Mouse (Mus musculus) hindbrain, embryonic 13.5 days (tissue): Measurements from ENCODE around the gene Slc1a3. TPM values are rescaled to one million over a fixed set of nuclear protein-coding genes. Genes with fewer than 3 reads are reported as not detected.

Source experiments
- ATAC-seq: fragments of 200-750 bp; cut with Nextera tagmentation; 2 replicates; pipeline ENCODE4 v1.8.0; 2017; ENCODE audit warnings: moderate TSS enrichment; ENCODE audit not compliant: low FRiP score
- H3K27ac ChIP-seq: fragments of 300-500 bp; sonication (generic); 2 replicates; pipeline ENCODE4 v1.5.1; 2015; ENCODE audit warnings: inconsistent platforms, mild to moderate bottlenecking, moderate library complexity
- H3K27me3 ChIP-seq: fragments of 300-500 bp; sonication (generic); 2 replicates; pipeline ENCODE4 v1.6.1; 2015; ENCODE audit warnings: mild to moderate bottlenecking, inconsistent platforms
- H3K36me3 ChIP-seq: fragments of 300-500 bp; sonication (generic); 2 replicates; pipeline ENCODE4 v1.6.1; 2015; ENCODE audit warnings: mild to moderate bottlenecking, inconsistent platforms
- H3K4me1 ChIP-seq: fragments of 300-500 bp; sonication (generic); replicated peaks from 2 replicates; pipeline ENCODE4 v1.6.1; 2015; ENCODE audit warnings: inconsistent platforms
- H3K4me2 ChIP-seq: fragments of 300-500 bp; sonication (generic); 2 replicates; pipeline ENCODE4 v1.6.1; 2015; ENCODE audit warnings: inconsistent platforms, mild to moderate bottlenecking, moderate library complexity
- H3K4me3 ChIP-seq: fragments of 300-500 bp; sonication (generic); 2 replicates; pipeline ENCODE4 v1.5.1; 2015; ENCODE audit warnings: mild to moderate bottlenecking, inconsistent platforms
- H3K9ac ChIP-seq: fragments of 300-500 bp; sonication (generic); 2 replicates; pipeline ENCODE4 v1.6.1; 2015; ENCODE audit warnings: mild to moderate bottlenecking, inconsistent platforms
- H3K9me3 ChIP-seq: fragments of 300-500 bp; sonication (generic); 2 replicates; pipeline ENCODE4 v1.6.1; 2016; ENCODE audit warnings: inconsistent platforms
- WGBS: fragments of 180-500 bp; shearing (Covaris S2); methylation state at CpG from one replicate; pipeline ENCODE4 v1.1.7; 2015; 5-methylcytosine and 5-hydroxymethylcytosine counted together
- polyA plus RNA-seq: library from polyadenylated mRNA; unstranded; fragments of >200 nt; fragmentation: Nextera tagmentation; extraction: Ambion mirVana; gene quantifications from 2 replicates; pipeline ENCODE4 v1.2.1, GENCODE M21; 2015

Gene Slc1a3
- 161 and 176 TPM in 2 replicates for polyA plus RNA-seq

GRCm38 (mm10) chr15:8710146-8711006, at the start of gene Slc1a3:
TSS of gene Slc1a3 (minus strand) at chr15:8710764.
- H3K27ac ChIP-seq: peak within 1 kb of the TSS; percentile 79
- peak within 1 kb of the TSS; percentile 75 for H3K9ac ChIP-seq
- peaks cover 13% of the 10 kb centered on the region for H3K27me3 ChIP-seq
- under 1% methylated on average over 34 of the region's 34 CpGs for WGBS
- no peaks in the 10 kb centered on the region for H3K36me3 ChIP-seq
- H3K9me3 ChIP-seq: no peaks in the 10 kb centered on the region
- H3K4me3 ChIP-seq: peak within 1 kb of the TSS; percentile 64
- ATAC-seq: peak; percentile 91
- H3K4me1 ChIP-seq: peaks cover 11% of the 10 kb centered on the region
- H3K4me2 ChIP-seq: peak within 1 kb of the TSS; percentile 94

- Histone ChIP-seq H3K27me3 (no peaks in the 10 kb centered on the region), H3K4me2 (no peak overlapping the region), H3K4me3 (no peak overlapping the region), H3K4me1 (no peaks in the 10 kb centered on the region), H3K9ac (no peak overlapping the region), H3K36me3 (no peaks in the 10 kb centered on the region), H3K27ac (no peak overlapping the region), H3K9me3 (no peaks in the 10 kb centered on the region)
- 78% methylated on average over 3 of the region's 3 CpGs for WGBS
- ATAC-seq: no peak
Measured at GRCm38 (mm10) chr15:8759026-8759425, 48.5 kb upstream of the Slc1a3 start.

- H3K36me3 ChIP-seq: no peaks in the 10 kb centered on the region
- no peaks in the 10 kb centered on the region for H3K9me3 ChIP-seq
- no peak for ATAC-seq
- 55% methylated on average over 6 of the region's 6 CpGs for WGBS
- no peaks in the 10 kb centered on the region for H3K4me1 ChIP-seq
- H3K4me2 ChIP-seq: no peak overlapping the region
- no peak overlapping the region for H3K27ac ChIP-seq
- no peak overlapping the region for H3K4me3 ChIP-seq
- no peak overlapping the region for H3K9ac ChIP-seq
- H3K27me3 ChIP-seq: no peaks in the 10 kb centered on the region
Measured at GRCm38 (mm10) chr15:8756441-8756840, 45.9 kb upstream of the Slc1a3 start.

- no peak overlapping the region for H3K4me2 ChIP-seq
- 95% methylated on average over 4 of the region's 4 CpGs for WGBS
- ATAC-seq: no peak
- H3K4me3 ChIP-seq: no peak overlapping the region
- H3K4me1 ChIP-seq: no peaks in the 10 kb centered on the region
- H3K27ac ChIP-seq: no peak overlapping the region
- no peaks in the 10 kb centered on the region for H3K27me3 ChIP-seq
- no peaks in the 10 kb centered on the region for H3K36me3 ChIP-seq
- no peak overlapping the region for H3K9ac ChIP-seq
- no peaks in the 10 kb centered on the region for H3K9me3 ChIP-seq
Measured at GRCm38 (mm10) chr15:8749762-8750161, 39.2 kb upstream of the Slc1a3 start.

- Histone ChIP-seq H3K9ac (no peak overlapping the region), H3K4me3 (no peak overlapping the region), H3K9me3 (no peaks in the 10 kb centered on the region), H3K36me3 (no peaks in the 10 kb centered on the region), H3K4me1 (no peaks in the 10 kb centered on the region), H3K27ac (no peak overlapping the region), H3K27me3 (no peaks in the 10 kb centered on the region), H3K4me2 (no peak overlapping the region)
- ATAC-seq: no peak
- WGBS: 71% methylated on average over 1 of the region's 1 CpGs
Measured at GRCm38 (mm10) chr15:8748771-8749170, 38.2 kb upstream of the Slc1a3 start.

- Histone ChIP-seq H3K27ac (no peak overlapping the region), H3K27me3 (no peaks in the 10 kb centered on the region), H3K4me3 (no peak overlapping the region), H3K4me1 (0 out of 2 replicates have a peak, but pooled peaks cover 8% of the 10 kb centered on the region), H3K9me3 (no peaks in the 10 kb centered on the region), H3K4me2 (no peak overlapping the region), H3K36me3 (no peaks in the 10 kb centered on the region), H3K9ac (no peak overlapping the region)
- no peak for ATAC-seq
- 42% methylated on average over 6 of the region's 6 CpGs for WGBS
Measured at GRCm38 (mm10) chr15:8741593-8741992, 31.0 kb upstream of the Slc1a3 start.

GRCm38 (mm10) chr15:8740724-8741123, 30.2 kb upstream of the Slc1a3 start:
- 96% methylated on average over 8 of the region's 8 CpGs for WGBS

GRCm38 (mm10) chr15:8738156-8738555, 27.6 kb upstream of the Slc1a3 start:
- 86% methylated on average over 5 of the region's 5 CpGs for WGBS

More at GRCm38 (mm10) chr15:8740724-8741123, 30.2 kb upstream of the Slc1a3 start:
- Histone ChIP-seq H3K9ac (no peak overlapping the region), H3K27me3 (no peaks in the 10 kb centered on the region), H3K4me3 (no peak overlapping the region), H3K27ac (no peak overlapping the region), H3K4me1 (0 out of 2 replicates have a peak, but pooled peaks cover 8% of the 10 kb centered on the region), H3K36me3 (no peaks in the 10 kb centered on the region), H3K9me3 (no peaks in the 10 kb centered on the region), H3K4me2 (no peak overlapping the region)
- no peak for ATAC-seq

GRCm38 (mm10) chr15:8734363-8734739, 23.8 kb upstream of the Slc1a3 start:
- no peaks in the 10 kb centered on the region for H3K9me3 ChIP-seq
- H3K4me3 ChIP-seq: no peak overlapping the region
- H3K9ac ChIP-seq: no peak overlapping the region
- 0 out of 2 replicates have a peak, but pooled peaks cover 6% of the 10 kb centered on the region for H3K4me1 ChIP-seq
- no peak overlapping the region for H3K27ac ChIP-seq
- H3K27me3 ChIP-seq: no peaks in the 10 kb centered on the region
- no peak overlapping the region for H3K4me2 ChIP-seq
- ATAC-seq: no peak
- no peaks in the 10 kb centered on the region for H3K36me3 ChIP-seq
- WGBS: 84% methylated on average over 6 of the region's 6 CpGs

More at GRCm38 (mm10) chr15:8738156-8738555, 27.6 kb upstream of the Slc1a3 start:
- Histone ChIP-seq H3K4me3 (no peak overlapping the region), H3K9me3 (no peaks in the 10 kb centered on the region), H3K4me2 (no peak overlapping the region), H3K36me3 (no peaks in the 10 kb centered on the region), H3K27ac (no peak overlapping the region), H3K27me3 (no peaks in the 10 kb centered on the region), H3K4me1 (0 out of 2 replicates have a peak, but pooled peaks cover 14% of the 10 kb centered on the region), H3K9ac (no peak overlapping the region)
- no peak for ATAC-seq

GRCm38 (mm10) chr15:8733669-8734362, 23.3 kb upstream of the Slc1a3 start:
- Histone ChIP-seq H3K9ac (no peak overlapping the region), H3K27ac (0 out of 2 replicates have a peak overlapping the region, but pooled peaks have one; percentile 23), H3K4me3 (no peak overlapping the region), H3K9me3 (no peaks in the 10 kb centered on the region), H3K4me2 (no peak overlapping the region), H3K4me1 (0 out of 2 replicates have a peak, but pooled peaks cover 6% of the 10 kb centered on the region), H3K36me3 (no peaks in the 10 kb centered on the region), H3K27me3 (no peaks in the 10 kb centered on the region)
- WGBS: 30% methylated on average over 7 of the region's 7 CpGs
- ATAC-seq: no peak

GRCm38 (mm10) chr15:8728861-8729260, 18.3 kb upstream of the Slc1a3 start:
- WGBS: 93% methylated on average over 7 of the region's 7 CpGs
- ATAC-seq: no peak

GRCm38 (mm10) chr15:8722386-8723100, 12.0 kb upstream of the Slc1a3 start:
- Histone ChIP-seq H3K9me3 (no peaks in the 10 kb centered on the region), H3K4me3 (no peak overlapping the region), H3K27me3 (no peaks in the 10 kb centered on the region), H3K9ac (no peak overlapping the region), H3K27ac (no peak overlapping the region), H3K36me3 (no peaks in the 10 kb centered on the region), H3K4me2 (no peak overlapping the region), H3K4me1 (no peaks in the 10 kb centered on the region)
- 89% methylated on average over 14 of the region's 14 CpGs for WGBS
- no peak for ATAC-seq

More at GRCm38 (mm10) chr15:8728861-8729260, 18.3 kb upstream of the Slc1a3 start:
- no peaks in the 10 kb centered on the region for H3K36me3 ChIP-seq
- H3K4me2 ChIP-seq: no peak overlapping the region
- no peaks in the 10 kb centered on the region for H3K9me3 ChIP-seq
- 0 out of 2 replicates have a peak, but pooled peaks cover 4% of the 10 kb centered on the region for H3K4me1 ChIP-seq
- H3K4me3 ChIP-seq: no peak overlapping the region
- H3K9ac ChIP-seq: no peak overlapping the region
- no peaks in the 10 kb centered on the region for H3K27me3 ChIP-seq
- no peak overlapping the region for H3K27ac ChIP-seq
